Mouse (Mus musculus): ENCODE data around the gene Sdc3. TPM values are rescaled to one million over a fixed set of nuclear protein-coding genes. Genes with fewer than 3 reads are reported as not detected.

Gene Sdc3
- polyA plus RNA-seq, 1 experiment from 2014 or later: 41.1 TPM

- no peak overlapping the region for H3K4me3 ChIP-seq
- 80% methylated on average over 7 of the region's 7 CpGs for WGBS
- H3K9me3 ChIP-seq: no peaks in the 10 kb centered on the region
- H3K36me3 ChIP-seq: 0 out of 2 replicates have a peak, but pooled peaks cover 3% of the 10 kb centered on the region
- 0 out of 2 replicates have a peak, but pooled peaks have one; percentile 19 for ATAC-seq (ENCODE audit: insufficient number of reproducible peaks, insufficient read depth, low FRiP score, low TSS enrichment)
- no peak overlapping the region for H3K9ac ChIP-seq
- H3K4me2 ChIP-seq (replicated peaks): no peak overlapping the region
- H3K27me3 ChIP-seq: no peaks in the 10 kb centered on the region
- no peak overlapping the region for H3K27ac ChIP-seq
- H3K4me1 ChIP-seq: peaks cover 13% of the 10 kb centered on the region; the same call in 1 of the 2 replicates
These were observed 12.5 kb downstream of the Sdc3 start for GRCm38 (mm10) chr4:130804771-130805361.

GRCm38 (mm10) chr4:130805746-130806145, 13.4 kb downstream of the Sdc3 start:
- H3K4me3 ChIP-seq: no peak overlapping the region
- H3K4me2 ChIP-seq (replicated peaks): no peak overlapping the region
- no peak overlapping the region for H3K27ac ChIP-seq
- H3K4me1 ChIP-seq: peaks cover 12% of the 10 kb centered on the region; the same call in 1 of the 2 replicates
- WGBS: 81% methylated on average over 7 of the region's 7 CpGs
- H3K36me3 ChIP-seq: 0 out of 2 replicates have a peak, but pooled peaks cover 3% of the 10 kb centered on the region
- no peaks in the 10 kb centered on the region for H3K27me3 ChIP-seq
- H3K9ac ChIP-seq: no peak overlapping the region
- ATAC-seq (ENCODE audit: insufficient number of reproducible peaks, insufficient read depth, low FRiP score, low TSS enrichment): no peak
- no peaks in the 10 kb centered on the region for H3K9me3 ChIP-seq

GRCm38 (mm10) chr4:130806746-130807145, 14.4 kb downstream of the Sdc3 start:
- no peak for ATAC-seq (ENCODE audit: insufficient number of reproducible peaks, insufficient read depth, low FRiP score, low TSS enrichment)
- Histone ChIP-seq H3K27ac (no peak overlapping the region), H3K27me3 (no peaks in the 10 kb centered on the region), H3K9me3 (no peaks in the 10 kb centered on the region), H3K4me3 (no peak overlapping the region), H3K9ac (no peak overlapping the region), H3K4me2 (replicated peaks) (no peak overlapping the region), H3K36me3 (0 out of 2 replicates have a peak, but pooled peaks cover 3% of the 10 kb centered on the region), H3K4me1 (peaks cover 12% of the 10 kb centered on the region; the same call in 1 of the 2 replicates)
- WGBS: 92% methylated on average over 9 of the region's 9 CpGs

GRCm38 (mm10) chr4:130809784-130810183, 17.4 kb downstream of the Sdc3 start:
- no peak overlapping the region for H3K4me2 ChIP-seq (replicated peaks)
- WGBS: 63% methylated on average over 5 of the region's 5 CpGs
- no peaks in the 10 kb centered on the region for H3K36me3 ChIP-seq
- 0 out of 2 replicates have a peak, but pooled peaks cover 14% of the 10 kb centered on the region for H3K4me1 ChIP-seq
- no peaks in the 10 kb centered on the region for H3K9me3 ChIP-seq
- H3K27ac ChIP-seq: no peak overlapping the region
- no peak for ATAC-seq (ENCODE audit: insufficient number of reproducible peaks, insufficient read depth, low FRiP score, low TSS enrichment)
- H3K9ac ChIP-seq: no peak overlapping the region
- no peak overlapping the region for H3K4me3 ChIP-seq
- H3K27me3 ChIP-seq: no peaks in the 10 kb centered on the region

- ATAC-seq (ENCODE audit: insufficient number of reproducible peaks, insufficient read depth, low FRiP score, low TSS enrichment): no peak
- H3K9me3 ChIP-seq: no peaks in the 10 kb centered on the region
- H3K27ac ChIP-seq: no peak overlapping the region
- 33% methylated on average over 3 of the region's 3 CpGs for WGBS
- no peak overlapping the region for H3K9ac ChIP-seq
- no peaks in the 10 kb centered on the region for H3K27me3 ChIP-seq
- H3K4me3 ChIP-seq: no peak overlapping the region
- no peak overlapping the region for H3K4me2 ChIP-seq (replicated peaks)
- H3K4me1 ChIP-seq: 0 out of 2 replicates have a peak, but pooled peaks cover 8% of the 10 kb centered on the region
- H3K36me3 ChIP-seq: no peaks in the 10 kb centered on the region
These were observed 18.5 kb downstream of the Sdc3 start for GRCm38 (mm10) chr4:130810845-130811244.

GRCm38 (mm10) chr4:130811385-130811784, 19.0 kb downstream of the Sdc3 start:
- no peaks in the 10 kb centered on the region for H3K27me3 ChIP-seq
- no peak overlapping the region for H3K9ac ChIP-seq
- 0 out of 2 replicates have a peak, but pooled peaks cover 8% of the 10 kb centered on the region for H3K4me1 ChIP-seq
- no peak overlapping the region for H3K27ac ChIP-seq
- no peak overlapping the region for H3K4me2 ChIP-seq (replicated peaks)
- no peak for ATAC-seq (ENCODE audit: insufficient number of reproducible peaks, insufficient read depth, low FRiP score, low TSS enrichment)
- WGBS: 65% methylated on average over 7 of the region's 7 CpGs
- H3K36me3 ChIP-seq: no peaks in the 10 kb centered on the region
- H3K9me3 ChIP-seq: no peaks in the 10 kb centered on the region
- H3K4me3 ChIP-seq: no peak overlapping the region

- Histone ChIP-seq H3K27me3 (no peaks in the 10 kb centered on the region), H3K4me3 (no peak overlapping the region), H3K36me3 (peaks cover 6% of the 10 kb centered on the region), H3K4me1 (0 out of 2 replicates have a peak, but pooled peaks cover 8% of the 10 kb centered on the region), H3K9me3 (no peaks in the 10 kb centered on the region), H3K4me2 (replicated peaks) (no peak overlapping the region), H3K9ac (no peak overlapping the region), H3K27ac (no peak overlapping the region)
- no peak for ATAC-seq (ENCODE audit: insufficient number of reproducible peaks, insufficient read depth, low FRiP score, low TSS enrichment)
- 53% methylated on average over 2 of the region's 2 CpGs for WGBS
These were observed 21.6 kb downstream of the Sdc3 start for GRCm38 (mm10) chr4:130813958-130814357.

GRCm38 (mm10) chr4:130814742-130815330, 22.5 kb downstream of the Sdc3 start:
- WGBS: 57% methylated on average over 8 of the region's 8 CpGs
- Histone ChIP-seq H3K4me2 (replicated peaks) (no peak overlapping the region), H3K9me3 (no peaks in the 10 kb centered on the region), H3K27ac (no peak overlapping the region), H3K9ac (no peak overlapping the region), H3K36me3 (peaks cover 13% of the 10 kb centered on the region), H3K27me3 (no peaks in the 10 kb centered on the region), H3K4me1 (0 out of 2 replicates have a peak, but pooled peaks cover 8% of the 10 kb centered on the region), H3K4me3 (no peak overlapping the region)
- no peak for ATAC-seq (ENCODE audit: insufficient number of reproducible peaks, insufficient read depth, low FRiP score, low TSS enrichment)

- Histone ChIP-seq H3K36me3 (peaks cover 13% of the 10 kb centered on the region), H3K9ac (no peak overlapping the region), H3K4me2 (replicated peaks) (no peak overlapping the region), H3K9me3 (no peaks in the 10 kb centered on the region), H3K27ac (no peak overlapping the region), H3K27me3 (no peaks in the 10 kb centered on the region), H3K4me3 (no peak overlapping the region), H3K4me1 (0 out of 2 replicates have a peak, but pooled peaks cover 8% of the 10 kb centered on the region)
- ATAC-seq (ENCODE audit: insufficient number of reproducible peaks, insufficient read depth, low FRiP score, low TSS enrichment): no peak
- 87% methylated on average over 8 of the region's 8 CpGs for WGBS
These were observed 23.5 kb downstream of the Sdc3 start for GRCm38 (mm10) chr4:130815860-130816259.

GRCm38 (mm10) chr4:130819806-130820205, 27.5 kb downstream of the Sdc3 start:
- Histone ChIP-seq H3K36me3 (peaks cover 42% of the 10 kb centered on the region), H3K27ac (no peak overlapping the region), H3K9ac (no peak overlapping the region), H3K27me3 (no peaks in the 10 kb centered on the region), H3K4me2 (replicated peaks) (no peak overlapping the region), H3K9me3 (no peaks in the 10 kb centered on the region), H3K4me3 (no peak overlapping the region), H3K4me1 (0 out of 2 replicates have a peak, but pooled peaks cover 2% of the 10 kb centered on the region)
- no peak for ATAC-seq (ENCODE audit: insufficient number of reproducible peaks, insufficient read depth, low FRiP score, low TSS enrichment)
- 81% methylated on average over 3 of the region's 3 CpGs for WGBS

- WGBS: 88% methylated on average over 7 of the region's 7 CpGs
These were observed 28.4 kb downstream of the Sdc3 start for GRCm38 (mm10) chr4:130820594-130821255.

More at GRCm38 (mm10) chr4:130820594-130821255, 28.4 kb downstream of the Sdc3 start:
- no peak overlapping the region for H3K27ac ChIP-seq
- no peaks in the 10 kb centered on the region for H3K27me3 ChIP-seq
- no peak overlapping the region for H3K4me2 ChIP-seq (replicated peaks)
- no peaks in the 10 kb centered on the region for H3K9me3 ChIP-seq
- ATAC-seq (ENCODE audit: insufficient number of reproducible peaks, insufficient read depth, low FRiP score, low TSS enrichment): no peak
- peaks cover 42% of the 10 kb centered on the region for H3K36me3 ChIP-seq
- H3K9ac ChIP-seq: no peak overlapping the region
- H3K4me3 ChIP-seq: no peak overlapping the region
- no peaks in the 10 kb centered on the region for H3K4me1 ChIP-seq

Data from embryonic facial prominence, embryonic 12.5 days (tissue).